Mouse (Mus musculus) cortical plate, adult 2 months (tissue): ENCODE measurements around the gene Myt1l.

ENCODE experiments used
- CTCF ChIP-seq: fragments of 200-500 bp; IDR thresholded peaks from 2 replicates; pipeline ENCODE4 v1.5.1; 2011; ENCODE audit warnings: mild to moderate bottlenecking, control low read depth, low read length; ENCODE audit not compliant: insufficient read depth; ENCODE audit errors: extremely low read depth
- POLR2A ChIP-seq: fragments of 200-500 bp; IDR thresholded peaks from 2 replicates; pipeline ENCODE4 v1.6.1; 2011; ENCODE audit warnings: mild to moderate bottlenecking, low read length, control low read depth; ENCODE audit not compliant: insufficient read depth; ENCODE audit errors: extremely low read depth

DNA sequence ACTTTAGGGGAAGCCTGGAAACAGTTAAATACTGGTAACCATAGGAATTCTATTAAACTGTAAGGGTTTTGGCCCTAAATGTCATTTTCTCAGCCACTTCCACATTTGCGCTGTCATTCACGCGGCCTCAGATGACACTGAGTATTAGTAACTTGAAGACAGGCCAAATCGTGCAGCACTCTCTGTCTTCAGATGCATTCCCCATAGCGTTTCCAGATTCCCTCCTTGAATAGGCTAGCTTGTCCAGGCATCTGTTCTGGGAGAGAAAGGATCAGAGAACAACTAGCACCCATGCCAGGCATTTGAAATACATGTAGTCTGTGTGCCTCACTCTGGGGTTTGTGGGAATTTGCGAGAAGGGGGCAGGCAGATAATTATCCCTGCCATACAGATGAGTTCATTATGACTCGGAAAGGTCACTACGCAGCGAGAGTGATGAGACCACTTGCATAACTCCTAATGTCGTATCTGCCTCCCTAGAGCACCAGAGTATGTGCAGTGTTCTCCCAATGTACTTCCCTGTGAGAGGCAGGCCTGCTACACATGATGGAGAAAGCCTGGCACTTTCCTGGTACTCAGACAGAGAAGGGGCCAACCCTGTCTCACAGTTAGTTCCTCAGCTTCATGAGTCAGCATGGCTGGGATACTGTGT, 295.7 kb downstream of the Myt1l start:
- no peak for TF ChIP-seq CTCF
- no peak for TF ChIP-seq POLR2A
